Mouse (Mus musculus) small intestine, adult 2 months (tissue): ENCODE measurements at regions not wholly inside any gene's neighbourhood (a gene's known extent, or its start where the extent isn't known, plus 50 kb on each side); places are given as distances from the start of the nearest gene placed in this dataset.

Source experiments
- CTCF ChIP-seq: fragments of 200-500 bp; IDR thresholded peaks from 2 replicates; pipeline ENCODE4 v1.5.1; 2012; ENCODE audit warnings: low read depth, mild to moderate bottlenecking, control low read depth, inconsistent platforms, low read length, moderate library complexity, mixed read lengths; ENCODE audit not compliant: insufficient replicate concordance, insufficient read length; ENCODE audit errors: extremely low read depth
- POLR2A ChIP-seq: fragments of 200-500 bp; IDR thresholded peaks from 2 replicates; pipeline ENCODE4 v1.6.1; 2012; ENCODE audit warnings: low read depth, mild to moderate bottlenecking, control low read depth, inconsistent platforms, low read length, moderate library complexity

GRCm38 (mm10) chr11:113046200-113047051, 264.4 kb downstream of the Sox9 start:
- no peak for TF ChIP-seq CTCF
- TF ChIP-seq POLR2A: no peak
